Mouse (Mus musculus): ENCODE measurements at regions not wholly inside any gene's neighbourhood (a gene's known extent, or its start where the extent isn't known, plus 50 kb on each side); places are given as distances from the start of the nearest gene placed in this dataset.
"Not testable (repeated sequence)": the region's sequence is repeated elsewhere in the genome, so short reads cannot be mapped to it uniquely, and the experiment has no call there.

DNA sequence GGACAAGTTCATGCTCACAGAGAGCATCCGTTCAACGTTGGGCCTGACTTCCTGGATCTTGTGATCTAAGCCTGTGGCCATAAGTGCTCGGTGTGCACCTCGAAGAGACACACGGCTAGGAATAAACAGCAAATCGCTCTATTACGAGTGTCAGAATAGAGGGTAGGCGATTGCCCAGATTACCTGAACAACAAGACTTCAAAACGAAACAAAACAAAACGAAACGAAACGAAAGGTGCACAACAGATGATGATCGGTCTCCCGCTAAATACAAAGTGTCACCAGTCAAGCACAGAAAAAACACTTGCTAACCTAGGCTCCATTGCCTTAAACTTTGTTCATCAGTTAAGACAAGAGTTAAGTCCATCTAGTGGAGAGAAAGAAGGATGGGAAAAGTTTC, 67.4 kb downstream of the Pdia4 start:
- not testable (repeated sequence) for DNase-seq (ENCODE audit: low spot score in 2 of 2)

DNA sequence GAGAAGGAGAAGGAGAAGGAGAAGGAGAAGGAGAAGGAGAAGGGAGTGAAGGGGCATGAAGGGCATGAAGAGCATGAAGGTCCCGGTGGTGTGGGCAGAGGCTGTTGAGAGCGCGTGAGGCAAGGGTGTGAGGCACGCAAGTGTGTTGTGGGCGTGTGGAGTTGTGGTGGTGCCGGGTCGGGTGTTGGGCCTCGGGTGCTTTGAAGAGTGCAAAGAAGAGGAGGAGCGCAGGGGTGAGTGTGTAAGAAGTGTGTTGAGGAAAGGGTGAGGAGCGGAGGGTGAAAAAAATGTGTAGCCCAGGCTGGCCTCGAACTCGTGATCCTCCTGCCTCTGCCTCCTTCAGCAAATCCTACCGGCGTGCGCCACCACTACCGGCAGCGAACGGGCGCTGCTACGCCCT, 69.4 kb downstream of the Pdia4 start:
- peak in 1 of 2 experiments; percentile 41 for DNase-seq (ENCODE audit: low spot score in 2 of 2)

- not testable (repeated sequence) for DNase-seq (ENCODE audit: low spot score in 2 of 2)
Observed at GRCm38 (mm10) chr6:47740216-47740615, 73.0 kb downstream of the Pdia4 start.

DNA sequence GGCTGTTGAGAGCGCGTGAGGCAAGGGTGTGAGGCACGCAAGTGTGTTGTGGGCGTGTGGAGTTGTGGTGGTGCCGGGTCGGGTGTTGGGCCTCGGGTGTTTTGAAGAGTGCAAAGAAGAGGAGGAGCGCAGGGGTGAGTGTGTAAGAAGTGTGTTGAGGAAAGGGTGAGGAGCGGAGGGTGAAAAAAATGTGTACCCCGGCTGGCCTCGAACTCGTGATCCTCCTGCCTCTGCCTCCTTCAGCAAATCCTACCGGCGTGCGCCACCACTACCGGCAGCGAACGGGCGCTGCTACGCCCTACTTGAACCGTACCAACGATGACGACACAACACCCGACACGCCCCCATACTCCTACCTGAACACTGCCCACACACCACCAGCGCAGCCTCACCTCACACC, 73.5 kb downstream of the Pdia4 start:
- DNase-seq (ENCODE audit: low spot score in 2 of 2): peak; percentile 76 to 78

DNA sequence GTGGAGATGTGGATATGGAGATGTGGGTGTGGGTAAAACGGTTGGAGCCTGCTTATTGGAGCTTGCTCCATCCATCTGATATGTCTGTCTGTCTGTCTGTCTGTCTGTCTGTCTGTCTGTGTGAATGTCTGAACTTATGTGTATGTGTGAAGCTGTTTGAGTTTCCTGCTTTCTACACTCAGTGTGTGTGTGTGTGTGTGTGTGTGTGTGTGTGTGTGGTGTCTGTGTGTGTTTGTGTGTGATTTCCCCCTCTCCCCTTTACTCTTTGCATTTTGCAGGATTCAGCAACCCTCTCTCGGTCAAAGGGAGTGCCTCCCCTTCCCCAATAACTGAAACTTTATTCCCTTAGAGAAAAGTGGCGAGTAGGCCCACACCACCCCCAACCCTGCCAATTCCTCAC, 75.3 kb downstream of the Pdia4 start:
- not testable (repeated sequence) for DNase-seq (ENCODE audit: low spot score in 2 of 2)

Data from frontal cortex, postnatal 36 days (tissue).